Mouse (Mus musculus): ENCODE measurements around the gene Fgf12.

Gene Fgf12

DNA sequence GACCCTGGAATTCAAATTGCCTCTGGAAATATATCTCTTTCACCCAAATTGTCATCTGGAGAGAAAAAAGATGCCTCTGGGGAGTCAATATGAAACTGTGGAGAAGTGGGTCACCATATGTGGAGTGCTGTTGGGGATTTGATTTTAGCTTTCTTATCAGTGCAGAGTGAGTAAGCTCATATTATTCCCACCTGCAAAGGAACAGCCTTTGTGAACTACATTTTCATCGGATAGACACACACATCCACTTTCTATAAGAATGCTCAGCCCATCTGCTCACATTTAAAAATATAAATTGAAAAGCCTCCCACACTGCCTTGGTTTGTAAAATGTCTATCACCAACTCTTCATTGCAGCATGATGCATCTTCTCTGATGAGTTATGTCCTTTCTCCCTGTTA, 149.7 kb downstream of the Fgf12 start:
- no peak for DNase-seq

DNA sequence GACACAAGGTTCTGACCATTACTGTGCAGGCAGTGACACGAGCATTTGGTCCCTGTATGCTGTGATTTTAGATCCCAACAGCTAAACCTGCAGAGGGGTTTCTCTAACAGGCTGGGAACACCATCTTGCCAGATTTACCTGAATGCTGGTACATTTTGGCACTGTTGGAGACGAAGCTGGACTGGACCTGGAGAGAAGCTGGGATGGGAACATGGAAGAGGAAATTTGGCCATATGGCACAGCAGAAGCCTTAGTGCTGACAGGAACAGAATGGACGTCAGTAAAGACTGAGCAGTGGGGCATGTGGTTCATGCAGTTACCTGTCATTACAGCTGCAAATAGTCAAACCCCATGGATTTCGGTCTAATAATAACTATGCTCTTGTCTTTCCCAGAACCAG, 151.1 kb downstream of the Fgf12 start:
- no peak for DNase-seq

DNA sequence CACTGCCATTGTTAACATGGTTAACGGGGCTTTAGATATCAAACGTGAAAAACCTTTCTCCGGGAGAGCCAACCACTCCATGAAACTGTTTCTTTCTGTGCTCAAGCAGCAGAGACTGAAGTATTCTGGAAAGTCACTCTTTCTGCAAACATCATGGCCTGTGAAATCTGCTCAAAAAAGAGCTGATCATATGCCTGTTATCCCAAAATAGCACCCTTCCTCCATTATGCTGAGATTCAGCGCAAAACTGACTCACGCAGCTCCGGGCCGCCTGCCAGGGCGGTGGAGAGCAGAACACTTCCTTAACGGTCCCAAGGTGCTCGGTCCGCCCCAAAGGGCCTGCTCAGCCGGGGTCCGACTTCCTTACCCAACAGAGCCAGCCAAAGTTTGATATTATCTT, 156.8 kb downstream of the Fgf12 start:
- peak; percentile 79 for DNase-seq

DNA sequence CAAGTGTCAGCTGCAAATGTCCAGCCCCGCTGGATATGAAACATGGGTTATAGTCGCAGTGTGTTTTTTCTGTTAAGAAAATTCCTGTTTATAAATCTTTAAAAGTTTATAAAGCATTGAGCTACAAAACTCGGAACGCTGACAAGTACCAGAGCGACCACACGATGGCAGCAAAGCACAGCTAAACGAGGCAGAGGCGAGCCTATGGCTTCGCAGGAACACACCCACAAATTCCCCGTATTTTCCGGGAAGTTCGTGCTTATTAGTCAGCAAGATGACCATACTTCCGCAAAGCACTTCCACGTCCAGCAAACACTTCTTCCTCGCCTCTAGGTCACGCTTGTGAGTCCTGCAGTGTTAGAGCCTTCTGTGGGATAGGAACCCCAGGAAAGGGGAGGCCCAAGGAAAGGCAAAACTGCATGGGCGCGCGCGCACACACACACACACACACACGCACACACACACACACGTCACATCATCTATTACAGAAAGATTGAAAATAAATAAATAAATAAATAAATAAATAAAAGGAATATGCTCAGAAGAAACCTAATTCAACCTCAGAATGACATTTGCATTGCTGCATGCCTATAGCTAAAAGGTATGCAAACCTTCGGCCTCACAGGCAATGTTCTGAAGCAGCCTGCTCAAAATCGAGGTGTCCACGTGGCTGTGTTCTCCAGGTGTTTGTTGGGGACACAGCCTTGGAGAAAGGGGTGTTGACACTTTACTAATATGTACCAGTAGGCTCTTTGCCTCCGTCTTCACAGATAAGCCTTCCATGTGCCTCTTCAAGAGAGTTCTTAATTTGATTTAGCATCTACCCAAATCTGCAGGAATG, 159.6 kb downstream of the Fgf12 start:
- peak; percentile 82 for DNase-seq

DNA sequence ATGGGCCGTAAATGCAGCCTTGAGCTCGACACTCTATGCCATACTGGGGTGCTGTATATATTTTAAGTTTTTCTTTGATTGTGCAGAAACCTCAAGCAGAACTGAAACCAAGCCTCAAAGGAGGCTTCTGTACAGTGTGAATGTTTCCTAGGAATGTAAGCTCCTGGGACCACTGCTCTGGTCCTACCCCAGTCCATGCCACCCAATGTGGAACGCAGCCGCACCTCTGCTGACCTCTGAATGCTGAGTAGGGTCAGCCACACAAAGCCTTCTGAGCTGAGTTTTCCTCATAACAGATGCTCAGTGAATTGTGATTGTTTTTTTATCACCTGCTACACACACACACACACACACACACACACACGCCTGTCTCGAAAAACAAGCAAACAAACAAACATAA, 160.4 kb downstream of the Fgf12 start:
- DNase-seq = no peak

DNA sequence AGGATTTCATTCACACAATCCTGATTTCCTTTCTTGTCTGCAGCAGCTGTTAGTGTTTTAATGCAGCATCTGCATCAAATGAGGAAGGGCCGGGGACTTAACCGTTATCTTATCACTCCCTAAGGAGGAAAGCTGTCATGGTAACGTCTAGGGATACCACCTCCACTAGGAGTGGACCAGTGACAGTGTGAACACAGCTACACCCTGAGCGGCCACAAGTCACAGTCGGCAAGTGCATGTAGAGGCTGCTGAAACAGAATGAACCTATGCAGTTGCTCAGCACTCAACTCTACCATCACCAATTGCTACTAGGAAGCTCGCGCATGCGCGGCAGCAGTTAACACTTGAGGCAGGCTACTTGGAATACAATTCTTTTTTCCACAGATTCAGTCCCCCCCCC, 161.3 kb downstream of the Fgf12 start:
- DNase-seq = no peak

DNA sequence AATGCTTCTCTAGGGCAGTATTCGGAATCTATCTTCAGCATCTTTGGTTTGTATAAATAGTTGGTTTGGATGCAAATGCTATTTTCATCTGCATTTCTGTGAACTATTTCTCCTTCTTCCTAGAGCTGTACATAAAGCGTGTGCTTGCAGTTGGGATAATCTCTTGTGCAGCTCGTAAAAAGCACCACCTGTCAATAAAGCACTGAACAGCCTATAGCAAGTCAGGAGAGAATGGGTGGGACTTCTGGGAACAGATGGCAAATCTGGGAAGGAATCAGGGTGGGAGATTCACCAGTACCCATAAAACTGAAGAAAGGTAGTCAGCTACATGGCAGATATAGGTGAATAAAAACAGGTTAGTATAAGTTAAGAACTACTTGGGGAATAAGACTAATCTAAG, 180.7 kb downstream of the Fgf12 start:
- DNase-seq = no peak

DNA sequence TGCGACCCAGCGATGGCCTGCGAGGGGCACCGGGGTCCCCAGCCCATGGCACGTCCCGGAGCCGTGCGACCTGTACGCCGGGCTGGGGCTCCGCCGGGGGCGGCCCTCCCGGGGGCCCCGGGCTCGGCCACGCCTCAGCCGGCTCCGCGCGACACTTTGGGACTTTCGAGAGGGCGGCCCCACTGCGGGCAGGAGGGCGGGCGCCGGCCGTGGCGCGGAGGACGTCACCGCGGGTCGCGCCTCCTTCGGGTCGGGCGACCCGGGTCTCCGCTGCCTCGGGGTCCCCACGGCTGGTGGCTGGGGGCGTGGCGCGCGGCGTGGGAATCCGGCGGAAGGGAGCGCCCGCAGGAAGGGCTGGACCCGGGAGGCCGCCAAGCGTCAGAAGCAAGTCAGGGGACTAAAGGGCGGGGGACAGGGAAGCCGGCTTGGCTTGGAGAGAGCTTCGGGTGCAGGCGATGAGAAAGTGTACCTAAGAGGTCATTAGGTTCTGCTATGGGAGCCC, 188.1 kb downstream of the Fgf12 start:
- peak; percentile 24 for DNase-seq

DNA sequence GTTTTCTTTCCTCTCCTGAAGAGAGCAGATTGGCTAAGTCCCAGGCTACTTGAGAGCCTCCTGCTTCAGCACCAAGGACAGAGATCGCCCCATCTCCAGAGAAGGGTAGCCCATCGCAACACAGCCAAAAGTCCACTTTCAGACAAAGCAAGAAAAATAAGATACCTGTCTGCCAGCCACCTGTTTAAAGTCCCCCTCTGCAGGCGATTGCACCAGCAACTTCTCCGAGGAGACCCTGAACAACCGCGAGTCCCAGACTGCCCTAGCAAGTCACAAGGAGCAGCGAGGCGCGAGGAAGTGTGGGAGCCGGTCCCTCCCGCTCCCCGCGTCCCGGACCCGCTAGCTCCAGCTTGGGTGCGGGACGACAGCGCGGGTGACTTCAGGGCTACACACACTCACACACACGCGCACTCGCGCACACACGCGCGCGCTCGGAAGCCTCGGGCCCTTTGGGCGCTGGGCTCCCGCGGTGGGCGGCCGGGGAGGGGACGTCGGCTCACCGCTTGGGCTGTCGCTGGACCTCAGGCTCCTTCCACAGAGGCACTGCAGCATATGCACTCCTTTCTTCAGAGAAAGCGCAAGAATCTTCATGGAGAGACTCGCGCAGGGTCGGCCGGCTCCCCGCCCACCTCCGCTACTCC, 188.7 kb downstream of the Fgf12 start:
- peak; percentile 33 for DNase-seq

DNA sequence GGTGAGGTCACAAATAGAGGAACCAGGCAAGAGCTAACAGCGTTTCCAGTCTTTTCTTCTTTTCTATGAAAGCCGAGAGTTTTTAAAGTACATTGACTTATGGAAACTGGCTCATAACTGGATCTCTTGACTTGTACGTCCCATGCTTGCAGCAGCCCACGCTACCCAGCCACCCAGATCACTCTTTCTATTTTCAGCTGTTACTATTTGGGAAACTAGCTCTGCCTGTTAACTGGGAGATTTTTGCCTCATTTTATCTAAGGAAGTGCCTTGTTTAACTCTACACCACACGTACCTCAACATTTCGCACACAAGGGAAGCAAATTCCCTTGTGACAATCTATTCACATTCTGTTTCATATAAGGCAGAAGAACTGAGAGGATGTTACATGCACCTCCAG, 190.0 kb downstream of the Fgf12 start:
- DNase-seq = no peak

DNA sequence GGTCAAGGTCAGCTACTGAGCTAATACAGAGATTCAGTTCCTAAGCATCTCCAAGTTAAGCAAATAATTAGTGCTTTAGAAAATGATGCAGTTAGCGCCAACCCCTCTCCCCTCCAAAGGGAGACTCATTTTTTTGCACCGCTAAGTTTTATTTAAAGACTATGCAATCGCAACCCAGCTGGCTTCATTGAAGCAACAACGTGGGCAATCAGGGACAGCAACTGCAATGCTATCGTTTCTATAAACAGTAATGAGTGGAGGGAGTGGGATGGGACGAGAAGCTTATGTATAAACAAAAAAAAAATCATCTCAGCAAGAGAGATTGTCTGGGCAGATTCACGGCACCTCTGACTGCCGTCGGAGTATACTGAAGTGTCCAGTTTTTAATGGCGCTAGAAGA, 197.6 kb downstream of the Fgf12 start:
- no peak for DNase-seq

DNA sequence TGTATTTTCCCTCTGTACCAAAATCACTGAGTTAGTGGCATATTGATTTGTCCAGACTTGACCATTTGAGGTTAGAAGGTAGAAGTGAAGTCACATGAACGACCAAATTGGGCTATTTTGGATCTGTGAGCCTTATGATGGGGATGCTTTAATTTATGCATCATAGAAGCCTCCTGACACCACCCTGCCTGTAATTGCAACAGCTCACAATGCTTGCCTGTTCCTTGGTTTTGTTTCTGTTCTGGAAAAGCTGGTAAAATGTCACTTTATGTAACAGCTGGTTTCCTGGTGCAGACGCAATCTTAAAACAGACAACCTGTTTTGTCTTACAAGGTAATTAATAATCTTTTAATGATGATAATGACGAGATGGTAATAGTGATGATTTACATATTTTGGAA, 213.4 kb downstream of the Fgf12 start:
- no peak for DNase-seq

DNA sequence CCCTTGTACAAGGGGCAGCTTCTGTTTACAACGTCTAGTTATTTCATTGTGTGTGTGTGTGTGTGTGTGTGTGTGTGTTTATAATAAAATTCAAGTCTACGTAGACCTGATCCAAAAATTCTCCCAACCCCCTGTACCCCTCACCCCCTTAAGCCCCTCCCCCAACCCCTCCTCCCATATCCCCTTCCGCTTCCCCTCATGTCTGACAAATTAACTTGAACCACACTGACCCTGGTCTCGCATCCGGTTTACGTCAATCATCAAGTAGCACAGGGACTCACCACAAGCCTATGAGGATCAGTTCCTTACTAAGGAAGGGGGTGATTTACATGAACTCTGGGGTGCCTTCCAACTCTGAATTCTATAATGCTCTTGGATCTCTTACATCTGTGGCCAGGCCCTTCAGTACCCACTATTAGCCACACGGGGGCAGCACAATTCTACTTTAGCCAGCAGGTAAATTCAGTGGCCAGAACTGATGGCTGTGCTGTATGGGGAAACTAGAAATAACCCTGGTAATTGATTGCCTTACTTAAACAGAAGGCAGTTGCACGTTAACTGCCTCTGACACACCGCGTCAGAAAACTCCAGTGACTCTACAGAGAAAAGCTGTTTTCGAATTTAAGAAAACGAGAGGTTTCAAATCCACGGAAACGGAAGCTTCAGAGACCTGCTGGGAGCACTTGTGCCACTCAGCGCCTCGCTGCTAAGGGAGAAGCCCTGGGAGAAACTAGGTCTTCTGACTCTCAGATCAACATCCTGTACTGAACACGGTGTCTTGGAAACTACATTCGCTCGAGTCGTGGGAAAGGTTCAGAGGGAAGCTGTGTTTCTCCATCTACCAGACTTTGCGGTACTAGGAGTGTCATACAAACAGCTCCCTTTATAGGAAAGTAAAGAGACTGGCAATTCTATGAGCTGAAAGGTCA, 235.0 kb downstream of the Fgf12 start:
- DNase-seq = peak; percentile 77

DNA sequence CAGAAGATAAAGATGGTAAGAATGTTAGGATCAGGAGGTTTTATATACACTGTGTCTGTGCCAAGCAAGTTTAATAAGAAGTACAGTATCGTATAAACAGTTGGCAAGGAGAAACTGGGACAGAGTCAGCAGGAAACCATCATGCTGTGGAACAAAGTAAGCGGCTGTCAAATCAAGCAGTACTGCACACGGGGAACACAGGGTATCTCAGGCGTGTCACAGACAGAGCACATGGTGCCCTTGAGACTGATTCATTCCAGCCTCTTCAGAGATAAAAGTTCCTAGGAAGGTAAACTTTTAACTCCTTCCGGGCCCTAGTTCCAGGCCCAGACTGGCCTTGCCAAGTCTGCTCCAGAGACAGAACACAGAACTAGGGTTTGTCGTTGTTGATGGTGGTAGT, 240.4 kb downstream of the Fgf12 start:
- no peak for DNase-seq

DNA sequence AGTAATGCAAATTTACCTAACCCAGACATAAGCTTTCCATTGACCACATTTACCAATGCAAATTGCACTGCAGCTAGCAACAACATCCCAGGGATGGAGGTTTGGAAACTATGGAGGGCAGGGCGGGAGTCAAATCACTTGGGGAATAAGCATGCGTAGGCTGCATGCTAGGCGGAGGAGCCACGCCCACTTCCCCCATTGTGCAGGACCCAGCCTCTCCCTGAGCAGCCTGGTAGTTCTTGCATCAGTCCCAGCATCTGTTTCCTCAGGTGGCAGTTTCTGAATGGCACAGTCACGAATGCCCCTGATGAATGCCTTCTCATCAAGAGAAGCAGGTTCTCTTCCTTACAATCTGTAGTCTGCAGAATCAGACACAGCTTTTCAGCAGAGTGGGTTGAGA, 241.5 kb downstream of the Fgf12 start:
- peak; percentile 15 for DNase-seq

DNA sequence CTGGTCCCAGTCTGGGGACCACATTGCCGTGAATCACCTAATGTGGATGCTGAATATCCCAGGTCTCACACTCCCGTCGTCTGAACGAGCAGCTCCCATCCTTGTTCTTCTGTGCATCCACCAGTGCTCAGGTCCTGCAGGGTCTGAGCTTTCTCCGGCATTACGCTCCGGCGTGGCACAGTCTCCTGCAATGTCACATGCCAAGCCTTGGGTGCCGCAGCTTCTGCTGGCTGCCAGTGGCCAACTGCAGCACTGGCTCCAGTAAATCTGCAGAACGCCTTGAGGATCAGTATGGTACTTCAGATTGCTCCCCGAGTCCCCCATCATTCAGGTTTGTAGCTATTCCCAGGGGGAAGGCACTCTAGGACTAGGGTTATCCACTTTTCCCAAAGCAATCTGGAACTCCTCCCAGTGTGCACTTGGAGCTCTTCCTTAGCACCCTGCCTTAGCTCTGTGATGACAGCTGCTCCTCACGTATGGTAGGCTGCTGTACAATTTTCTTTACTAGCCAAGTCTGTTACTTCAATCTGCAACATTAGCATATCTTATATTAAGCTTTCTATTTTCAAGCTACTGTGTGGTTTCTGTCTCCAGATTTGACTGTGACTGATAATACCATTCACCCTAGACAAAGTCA, 254.8 kb downstream of the Fgf12 start:
- DNase-seq = no peak

DNA sequence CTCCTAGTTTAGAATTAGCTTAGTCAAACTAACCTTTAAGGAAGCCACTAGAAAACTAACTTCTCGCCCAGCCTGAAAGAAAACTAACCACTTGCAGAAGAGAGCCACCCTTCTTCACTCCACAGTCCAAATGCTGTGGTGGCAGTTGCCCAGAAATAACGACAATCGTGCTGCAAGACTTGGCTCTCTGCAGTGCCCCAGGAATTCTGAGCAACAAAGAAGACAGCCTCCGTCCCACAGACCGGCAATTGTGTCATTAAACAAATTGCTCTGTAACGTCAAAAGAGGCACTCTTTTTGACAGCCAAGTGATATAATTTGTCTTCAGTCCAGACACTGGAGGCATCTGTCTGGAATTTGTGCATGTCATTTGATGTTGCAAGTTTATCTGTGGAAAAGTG, 261.2 kb downstream of the Fgf12 start:
- DNase-seq = peak; percentile 14

DNA sequence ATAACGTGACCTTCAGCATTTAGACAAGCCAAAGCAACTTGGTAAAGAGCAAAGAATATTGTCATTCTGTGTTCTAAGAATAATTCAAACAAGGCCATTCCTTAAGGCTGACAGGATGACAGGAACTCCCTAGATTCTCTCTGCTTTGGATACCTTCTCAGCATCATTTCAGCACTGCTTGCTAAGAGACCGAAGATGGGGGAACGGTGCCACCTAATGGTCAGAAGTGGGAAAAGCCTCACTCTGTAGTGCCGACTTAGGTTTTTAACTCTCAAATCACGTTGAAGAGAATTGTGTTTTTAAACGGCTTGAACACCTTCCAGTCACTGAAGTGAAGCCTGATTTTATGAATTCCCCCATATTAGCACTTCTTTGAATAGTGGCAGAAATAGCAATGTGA, 262.4 kb downstream of the Fgf12 start:
- peak; percentile 79 for DNase-seq

DNA sequence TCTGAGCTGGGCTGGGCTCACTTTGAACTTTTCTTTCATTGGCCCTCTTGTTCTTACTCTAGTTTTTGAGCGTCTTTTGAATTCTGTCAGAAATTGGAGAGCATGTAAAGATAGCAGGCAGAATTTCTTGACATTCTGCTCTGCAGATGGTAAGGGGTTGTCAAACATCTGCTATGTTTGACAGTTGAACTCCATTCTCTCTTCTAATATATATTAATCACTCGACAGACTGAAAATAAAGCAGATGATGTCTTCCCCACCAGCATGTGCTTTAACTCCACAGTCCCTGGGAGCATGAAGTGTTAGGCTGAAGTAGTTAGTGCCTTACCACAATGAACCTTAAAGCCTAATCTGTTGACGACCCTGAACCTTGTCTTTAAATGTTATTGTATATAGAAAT, 267.9 kb downstream of the Fgf12 start:
- no peak for DNase-seq

DNA sequence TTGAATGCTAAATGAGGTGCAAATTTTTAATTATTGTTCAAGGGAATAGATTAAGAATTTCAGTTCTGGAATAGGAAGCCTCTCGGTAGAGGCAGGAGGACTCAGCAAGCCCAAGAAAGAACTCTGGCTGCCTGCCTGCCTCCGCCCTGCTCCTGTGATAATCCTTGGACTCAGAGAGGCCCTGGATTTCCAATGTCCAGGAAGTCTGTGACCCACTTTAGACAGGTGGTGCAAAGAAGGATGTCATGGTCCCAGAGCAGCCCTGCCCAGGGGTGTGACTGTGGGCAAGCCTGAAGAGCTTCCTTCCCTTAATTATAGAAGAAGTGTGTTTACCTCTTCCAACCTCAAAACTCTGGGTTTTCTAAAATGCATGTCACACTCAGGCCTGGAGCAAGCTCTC, 273.8 kb downstream of the Fgf12 start:
- DNase-seq = no peak

DNA sequence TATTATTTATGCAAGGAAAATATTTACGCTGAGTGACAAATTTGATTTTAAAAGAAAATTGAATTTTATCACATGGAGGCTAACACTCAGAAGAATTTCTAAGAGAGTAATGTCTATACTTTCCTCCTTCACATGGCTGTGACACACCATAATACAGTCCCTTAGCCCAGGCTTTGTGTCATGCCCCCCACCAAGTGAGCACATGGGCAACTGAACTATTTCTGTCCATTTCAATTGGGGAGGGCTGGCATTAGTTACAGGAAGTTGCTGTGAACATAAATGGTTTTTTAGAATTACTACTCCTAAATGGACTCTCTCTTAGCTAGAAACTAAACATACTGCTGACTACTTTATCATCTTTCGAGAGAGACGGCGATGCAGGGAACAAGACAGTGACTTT, 276.2 kb downstream of the Fgf12 start:
- no peak for DNase-seq

DNA sequence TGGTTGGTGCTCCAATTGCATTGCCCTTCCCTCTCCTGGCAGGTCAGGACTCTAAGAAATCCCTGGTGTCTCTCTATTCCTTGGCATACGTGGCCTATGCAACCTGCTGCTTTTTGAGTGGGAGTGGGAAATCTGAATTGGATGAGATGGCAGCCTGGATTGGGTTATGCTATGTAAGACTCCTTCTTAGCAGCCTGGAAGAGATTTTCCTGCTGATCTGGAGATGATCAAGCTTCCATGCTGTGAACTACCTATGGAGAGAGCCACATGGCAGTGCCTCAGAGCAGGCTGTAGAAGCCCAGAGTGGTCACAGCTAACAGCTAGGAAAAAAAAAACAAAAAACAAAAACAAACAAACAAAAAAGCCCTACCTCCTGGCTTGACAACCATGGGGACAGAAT, 277.3 kb downstream of the Fgf12 start:
- no peak for DNase-seq

DNA sequence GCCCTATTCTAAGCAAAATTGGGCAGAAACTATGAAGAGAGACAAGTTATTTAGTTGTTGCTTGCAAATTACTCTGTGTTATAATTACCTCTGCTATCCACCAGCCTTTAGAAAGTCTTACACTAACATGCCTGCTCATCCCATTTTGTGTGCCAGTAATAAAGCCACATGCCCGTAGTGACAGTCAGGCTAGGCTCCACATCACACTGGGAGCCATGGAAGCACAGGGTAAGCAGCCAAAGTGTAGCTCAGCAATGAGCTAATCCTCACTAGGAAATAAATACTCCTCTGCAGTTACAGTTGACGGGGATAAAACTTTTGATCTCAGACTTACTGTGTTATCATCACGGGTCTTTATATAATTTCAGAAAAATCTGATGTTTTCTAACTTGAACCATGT, 298.0 kb downstream of the Fgf12 start:
- no peak for DNase-seq
